Mouse (Mus musculus): ENCODE measurements at regions not wholly inside any gene's neighbourhood (a gene's known extent, or its start where the extent isn't known, plus 50 kb on each side); places are given as distances from the start of the nearest gene placed in this dataset.
"Not testable (repeated sequence)": the region's sequence is repeated elsewhere in the genome, so short reads cannot be mapped to it uniquely, and the experiment has no call there.

- ATAC-seq (replicated peaks; ENCODE audit: low read depth, poor library complexity, severe bottlenecking), result no peak
Observed at GRCm38 (mm10) chr6:37691976-37692644, 162.1 kb downstream of the Akr1d1 start.

- no peak for ATAC-seq (replicated peaks; ENCODE audit: low read depth, poor library complexity, severe bottlenecking)
Observed at GRCm38 (mm10) chr6:37692758-37693157, 162.8 kb downstream of the Akr1d1 start.

DNA sequence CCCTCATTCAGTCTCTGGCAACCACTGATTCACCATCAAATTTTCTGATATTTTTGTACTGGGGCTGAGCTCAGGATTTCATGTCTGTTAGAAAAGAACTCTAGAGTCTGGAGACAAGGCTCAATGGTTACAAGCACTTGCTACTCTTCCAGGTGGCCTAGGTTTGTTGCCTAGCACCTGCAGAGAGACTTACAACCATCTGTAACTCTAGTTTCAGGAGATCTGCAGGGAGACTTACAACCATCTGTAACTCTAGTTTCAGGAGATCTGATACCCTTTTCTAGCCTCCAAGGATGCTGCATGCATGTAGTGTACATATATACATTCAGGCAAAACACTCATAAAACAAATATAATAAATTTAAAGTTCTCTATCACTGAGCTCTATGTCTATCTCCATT, 166.1 kb downstream of the Akr1d1 start:
- no peak for ATAC-seq (replicated peaks; ENCODE audit: low read depth, poor library complexity, severe bottlenecking)

- ATAC-seq (replicated peaks; ENCODE audit: low read depth, poor library complexity, severe bottlenecking), result no peak
Observed at GRCm38 (mm10) chr6:37703946-37704345, 166.7 kb upstream of the Trim24 start.

DNA sequence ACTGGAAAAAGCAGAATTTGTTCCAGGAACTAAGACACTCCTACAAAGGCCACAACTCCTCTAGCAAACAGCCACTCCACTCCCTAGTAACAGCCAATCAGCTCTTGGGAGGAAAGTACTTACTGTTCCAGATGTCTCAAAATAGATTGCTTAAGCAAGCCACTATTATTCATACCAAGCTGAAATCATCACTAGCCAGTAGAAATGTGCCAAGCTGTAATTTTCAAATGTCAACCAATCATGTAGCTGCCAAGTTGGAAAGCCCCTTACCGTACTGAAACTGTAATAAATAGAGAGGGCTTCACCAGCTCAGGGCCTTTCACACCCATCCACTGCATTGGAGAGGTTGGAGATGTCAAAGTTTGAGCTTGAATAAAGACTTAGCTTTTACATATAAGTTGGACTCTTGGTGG, 164.9 kb upstream of the Trim24 start:
- ATAC-seq (replicated peaks; ENCODE audit: low read depth, poor library complexity, severe bottlenecking), result no peak

DNA sequence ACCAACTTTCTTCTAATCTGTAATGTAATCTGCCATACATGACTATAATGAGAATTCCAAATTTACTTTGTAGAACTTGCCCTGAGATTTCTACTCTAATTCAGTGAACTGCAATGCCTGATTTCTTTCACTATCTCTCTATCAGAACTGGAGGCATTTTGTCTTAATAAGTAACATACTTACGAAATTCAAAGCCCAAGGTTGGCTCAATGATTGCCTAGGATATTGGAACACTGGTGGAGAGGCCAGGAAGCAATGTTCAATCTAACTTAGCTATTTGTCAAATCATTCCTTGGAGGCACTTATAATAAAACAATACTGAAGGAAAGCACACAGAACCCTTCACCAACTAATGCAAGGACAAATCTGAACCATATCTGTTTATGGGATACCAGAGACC, 162.9 kb upstream of the Trim24 start:
- ATAC-seq (replicated peaks; ENCODE audit: low read depth, poor library complexity, severe bottlenecking), result not testable (repeated sequence)

GRCm38 (mm10) chr6:37711766-37712165, 158.8 kb upstream of the Trim24 start:
- ATAC-seq (replicated peaks; ENCODE audit: low read depth, poor library complexity, severe bottlenecking), result no peak

DNA sequence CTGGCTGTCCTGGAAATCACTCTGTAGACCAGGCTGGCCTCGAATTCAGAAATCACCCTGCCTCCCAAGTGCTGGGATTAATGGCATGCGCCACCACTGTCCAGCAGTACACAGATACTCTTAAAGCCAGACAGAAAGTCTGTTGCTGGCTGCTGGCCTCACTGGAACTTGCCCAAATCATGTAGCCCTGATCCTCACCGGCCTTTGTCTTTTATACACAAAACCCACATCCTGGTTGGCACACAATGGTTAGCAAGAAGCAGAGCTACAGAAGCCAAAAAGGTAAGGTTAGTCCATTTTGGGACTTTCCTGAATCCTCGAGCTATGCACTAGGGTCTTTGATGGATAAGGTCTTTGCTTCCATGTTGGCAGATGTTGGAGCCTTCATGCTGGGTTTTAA, 157.2 kb upstream of the Trim24 start:
- ATAC-seq (replicated peaks; ENCODE audit: low read depth, poor library complexity, severe bottlenecking), result no peak

GRCm38 (mm10) chr6:37714223-37714928, 156.2 kb upstream of the Trim24 start:
- peak; percentile 99 for ATAC-seq (replicated peaks; ENCODE audit: low read depth, poor library complexity, severe bottlenecking)

- ATAC-seq (replicated peaks; ENCODE audit: low read depth, poor library complexity, severe bottlenecking), result no peak
Observed at GRCm38 (mm10) chr6:37721736-37722135, 148.9 kb upstream of the Trim24 start.

GRCm38 (mm10) chr6:37723337-37723736, 147.3 kb upstream of the Trim24 start:
- ATAC-seq (replicated peaks; ENCODE audit: low read depth, poor library complexity, severe bottlenecking), result peak; percentile 91

DNA sequence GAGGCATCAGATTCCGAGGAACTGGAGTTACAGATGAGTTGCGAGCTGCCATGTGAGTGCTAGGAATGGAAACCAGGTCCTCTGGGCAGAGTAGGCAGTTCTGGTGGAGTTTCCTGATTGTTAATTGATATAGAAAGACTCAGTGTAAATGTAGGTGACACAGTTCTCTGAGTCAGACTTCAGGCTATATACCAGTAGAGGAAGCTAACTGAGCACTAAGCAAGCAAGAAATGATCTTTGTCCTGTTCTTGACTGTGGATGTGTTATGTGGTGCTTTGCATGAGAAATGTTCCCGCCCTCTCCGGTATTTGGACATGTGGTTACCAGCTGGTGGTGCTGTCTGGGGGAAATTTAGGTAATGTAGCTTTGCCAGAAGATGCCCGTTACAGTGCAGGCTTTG, 146.4 kb upstream of the Trim24 start:
- no peak for ATAC-seq (replicated peaks; ENCODE audit: low read depth, poor library complexity, severe bottlenecking)

DNA sequence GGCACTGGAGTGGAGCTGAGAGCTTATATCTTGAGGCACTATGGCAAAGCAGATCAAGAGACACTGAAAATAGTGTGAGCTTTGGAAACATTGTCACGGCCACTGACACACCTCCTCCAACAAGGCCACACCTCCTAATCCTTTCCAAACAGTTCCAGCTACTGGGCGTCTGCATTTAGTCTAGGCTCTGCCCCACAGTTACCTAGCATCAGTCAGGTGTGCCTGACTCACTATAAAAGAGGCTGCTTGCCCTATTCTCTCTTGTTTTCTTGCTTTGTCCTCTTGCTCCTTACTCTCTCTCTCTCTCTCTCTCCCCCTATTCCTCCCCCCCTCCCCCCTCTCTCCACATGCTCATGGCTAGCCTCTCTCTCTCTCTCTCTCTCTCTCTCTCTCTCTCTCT, 142.0 kb upstream of the Trim24 start:
- ATAC-seq (replicated peaks; ENCODE audit: low read depth, poor library complexity, severe bottlenecking), result no peak

GRCm38 (mm10) chr6:37729165-37729564, 141.4 kb upstream of the Trim24 start:
- ATAC-seq (replicated peaks; ENCODE audit: low read depth, poor library complexity, severe bottlenecking), result no peak

GRCm38 (mm10) chr6:37730500-37731239, 139.9 kb upstream of the Trim24 start:
- ATAC-seq (replicated peaks; ENCODE audit: low read depth, poor library complexity, severe bottlenecking), result no peak

DNA sequence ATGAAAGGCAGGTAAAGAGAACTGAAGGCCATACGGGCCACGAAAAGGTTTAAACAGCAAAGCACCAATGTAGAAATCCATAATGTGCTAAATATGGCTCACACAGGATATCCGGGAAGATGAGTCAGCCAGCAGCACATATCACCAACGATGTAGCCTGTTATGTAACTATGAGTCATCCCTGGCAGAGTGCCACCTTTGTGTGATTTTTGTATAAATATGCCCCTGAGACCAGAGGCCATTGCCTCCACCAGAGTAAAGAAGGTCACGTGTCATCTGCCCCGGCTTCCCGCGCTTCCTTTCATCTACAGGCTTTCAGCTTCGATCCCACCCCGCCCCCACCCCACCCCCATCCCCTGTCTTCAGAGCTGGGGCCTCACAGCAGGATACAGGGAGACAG, 138.2 kb upstream of the Trim24 start:
- peak; percentile 99 for ATAC-seq (replicated peaks; ENCODE audit: low read depth, poor library complexity, severe bottlenecking)

DNA sequence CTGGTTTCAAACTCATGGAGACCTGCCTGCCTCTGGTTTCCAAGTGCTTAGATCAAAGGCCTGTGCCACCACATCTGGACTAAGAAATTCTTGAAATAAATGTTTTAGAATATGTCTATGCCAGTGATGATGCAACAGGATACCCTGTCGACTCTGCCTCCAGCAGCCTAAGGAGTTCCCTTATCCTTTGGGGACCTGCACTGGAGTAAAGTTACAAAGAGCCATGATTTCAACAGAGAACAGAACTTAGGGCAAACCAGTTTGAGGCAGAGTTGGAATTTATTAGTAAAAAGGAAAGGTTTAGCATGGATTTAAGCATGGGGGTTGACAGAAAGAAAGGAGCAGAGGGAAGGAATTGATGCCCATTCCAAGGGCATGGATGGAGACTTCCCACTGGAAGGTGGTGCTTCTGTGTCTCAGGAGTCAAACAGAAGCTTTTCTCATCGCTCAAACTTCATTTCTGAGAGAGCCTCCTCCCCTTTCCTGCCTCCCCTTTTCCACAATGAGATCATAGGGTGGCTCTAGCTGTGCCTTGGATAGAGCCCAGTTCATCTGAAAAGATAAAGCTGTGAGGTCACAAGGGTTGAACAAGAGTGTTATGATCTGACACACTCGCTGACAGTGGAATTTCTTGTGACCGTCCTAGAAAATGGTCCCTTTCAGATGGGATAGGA, 135.2 kb upstream of the Trim24 start:
- no peak for ATAC-seq (replicated peaks; ENCODE audit: low read depth, poor library complexity, severe bottlenecking)

DNA sequence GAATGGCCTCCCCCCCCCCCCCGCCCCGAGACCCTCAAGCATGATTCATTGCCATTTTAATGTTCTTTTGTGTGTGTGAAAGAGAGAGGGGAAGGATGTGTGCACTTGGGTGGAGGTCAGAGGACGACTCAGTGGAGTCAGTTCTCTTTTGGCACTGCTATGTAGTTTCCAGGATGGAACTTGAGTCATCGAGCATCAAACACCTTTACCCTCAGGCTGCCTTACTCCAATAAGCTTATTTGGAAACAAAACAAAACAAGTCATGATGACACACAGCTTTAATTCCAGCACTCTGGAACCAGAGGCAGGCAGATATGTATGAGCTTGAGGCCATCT, 134.7 kb upstream of the Trim24 start:
- no peak for ATAC-seq (replicated peaks; ENCODE audit: low read depth, poor library complexity, severe bottlenecking)

DNA sequence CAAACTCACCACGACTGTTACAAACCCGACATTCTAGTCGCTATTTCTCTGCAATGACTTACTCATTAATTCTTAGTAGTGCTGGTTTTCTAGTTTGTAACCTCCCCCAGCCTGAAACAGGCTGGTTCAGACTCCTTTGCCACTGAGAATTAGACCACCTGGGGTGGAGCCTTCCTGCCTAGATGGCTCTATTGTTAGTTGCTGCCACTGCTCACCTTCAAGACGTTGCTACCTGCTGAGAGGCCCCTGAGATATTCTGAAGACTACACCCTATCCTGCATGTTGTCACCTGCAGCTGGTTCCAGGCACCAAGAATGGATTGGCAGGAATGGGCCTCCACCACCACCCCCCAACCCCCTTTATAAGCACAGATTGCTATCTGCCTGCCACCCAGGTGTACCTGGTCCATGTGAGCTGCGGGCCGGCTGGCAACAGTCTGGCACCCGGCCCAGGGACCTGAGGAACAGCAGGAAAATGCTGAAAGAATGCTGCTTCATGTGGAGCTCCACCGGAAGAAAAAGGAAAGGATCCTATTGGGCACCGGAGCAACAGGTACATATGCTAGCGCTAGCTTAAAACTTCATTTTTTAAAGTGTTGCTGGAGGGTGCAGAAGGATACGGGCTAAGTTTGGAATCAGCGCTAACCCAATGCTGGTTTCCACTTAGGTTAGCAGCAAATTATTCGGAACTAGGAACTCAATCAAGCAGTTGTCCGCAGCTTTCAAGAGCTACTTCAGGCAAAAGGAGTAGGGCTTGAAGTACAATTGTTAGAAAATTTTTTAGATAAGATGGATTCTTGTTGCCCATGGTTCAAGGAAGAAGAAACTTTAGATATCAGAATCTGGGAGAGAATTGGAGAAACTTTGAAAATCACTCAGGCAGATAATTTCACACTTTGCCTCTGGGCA, 129.4 kb upstream of the Trim24 start:
- no peak for ATAC-seq (replicated peaks; ENCODE audit: low read depth, poor library complexity, severe bottlenecking)

GRCm38 (mm10) chr6:37741916-37742315, 128.7 kb upstream of the Trim24 start:
- not testable (repeated sequence) for ATAC-seq (replicated peaks; ENCODE audit: low read depth, poor library complexity, severe bottlenecking)

Data from common myeloid progenitor, adult 5-6 weeks (primary cell).